Mouse (Mus musculus): ENCODE results near the gene Chst3.
"Not testable (repeated sequence)": the region's sequence is repeated elsewhere in the genome, so short reads cannot be mapped to it uniquely, and the experiment has no call there.

Gene Chst3

DNA sequence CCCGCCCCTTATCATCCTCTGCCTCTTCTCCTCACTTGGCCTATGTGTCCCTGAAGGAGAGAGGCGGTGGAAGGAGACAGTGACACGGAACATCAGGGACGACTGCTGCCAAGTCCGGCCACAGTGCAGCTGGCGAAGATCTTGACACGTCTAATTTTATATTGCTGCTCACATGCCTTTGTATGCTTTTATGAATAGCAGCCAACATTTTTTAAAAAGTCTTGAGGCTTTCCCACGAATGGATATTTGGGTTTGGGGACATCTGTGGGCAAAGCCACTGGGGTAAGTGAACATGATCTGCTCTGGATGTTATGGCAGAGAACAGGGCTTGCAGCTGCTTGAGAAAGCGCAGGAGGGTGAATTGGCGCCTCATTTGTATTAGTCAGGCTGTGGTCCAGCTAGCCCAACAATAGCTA, 21.6 kb downstream of the Chst3 start:
- DNase-seq (ENCODE audit: low spot score in 2 of 2): no peak

DNA sequence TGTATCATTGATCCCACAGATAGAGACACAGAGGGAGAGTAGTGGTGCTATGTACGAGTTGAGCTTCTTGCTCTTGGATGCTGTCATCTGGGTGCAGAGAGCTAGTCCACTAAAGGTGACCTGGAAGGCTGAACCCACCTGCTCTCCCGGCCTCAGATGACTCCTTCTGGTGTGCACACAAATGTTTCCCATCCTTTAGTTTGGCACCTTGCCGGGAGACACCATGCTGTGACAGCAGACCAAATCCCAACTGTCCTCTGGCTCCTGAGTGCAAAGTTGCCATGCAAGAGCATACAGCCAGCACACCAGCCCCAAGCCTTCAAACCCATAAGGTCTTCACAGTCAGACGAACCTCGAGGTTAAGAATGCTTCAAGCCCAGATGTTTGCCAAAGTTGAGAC, 22.1 kb downstream of the Chst3 start:
- DNase-seq (ENCODE audit: low spot score in 2 of 2): no peak

DNA sequence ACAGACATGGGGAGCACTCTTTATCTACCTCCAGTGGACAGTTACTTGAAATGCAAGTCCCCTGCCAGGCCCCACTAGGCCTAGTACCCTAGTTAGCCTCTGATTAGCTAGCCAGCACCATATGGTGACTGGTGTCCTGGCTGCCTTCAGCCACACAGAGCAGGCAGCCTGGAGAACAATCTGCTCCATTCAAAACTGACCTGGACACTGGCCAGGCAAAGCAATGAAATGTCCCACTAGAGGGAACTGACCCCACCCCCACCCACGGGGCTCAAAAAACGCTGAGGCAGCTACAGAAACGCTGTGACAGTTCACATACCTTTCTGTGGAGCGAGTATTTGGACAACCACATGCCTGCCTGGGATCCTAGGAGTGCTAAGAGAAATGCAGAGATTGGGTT, 24.0 kb downstream of the Chst3 start:
- no peak for DNase-seq (ENCODE audit: low spot score in 2 of 2)

DNA sequence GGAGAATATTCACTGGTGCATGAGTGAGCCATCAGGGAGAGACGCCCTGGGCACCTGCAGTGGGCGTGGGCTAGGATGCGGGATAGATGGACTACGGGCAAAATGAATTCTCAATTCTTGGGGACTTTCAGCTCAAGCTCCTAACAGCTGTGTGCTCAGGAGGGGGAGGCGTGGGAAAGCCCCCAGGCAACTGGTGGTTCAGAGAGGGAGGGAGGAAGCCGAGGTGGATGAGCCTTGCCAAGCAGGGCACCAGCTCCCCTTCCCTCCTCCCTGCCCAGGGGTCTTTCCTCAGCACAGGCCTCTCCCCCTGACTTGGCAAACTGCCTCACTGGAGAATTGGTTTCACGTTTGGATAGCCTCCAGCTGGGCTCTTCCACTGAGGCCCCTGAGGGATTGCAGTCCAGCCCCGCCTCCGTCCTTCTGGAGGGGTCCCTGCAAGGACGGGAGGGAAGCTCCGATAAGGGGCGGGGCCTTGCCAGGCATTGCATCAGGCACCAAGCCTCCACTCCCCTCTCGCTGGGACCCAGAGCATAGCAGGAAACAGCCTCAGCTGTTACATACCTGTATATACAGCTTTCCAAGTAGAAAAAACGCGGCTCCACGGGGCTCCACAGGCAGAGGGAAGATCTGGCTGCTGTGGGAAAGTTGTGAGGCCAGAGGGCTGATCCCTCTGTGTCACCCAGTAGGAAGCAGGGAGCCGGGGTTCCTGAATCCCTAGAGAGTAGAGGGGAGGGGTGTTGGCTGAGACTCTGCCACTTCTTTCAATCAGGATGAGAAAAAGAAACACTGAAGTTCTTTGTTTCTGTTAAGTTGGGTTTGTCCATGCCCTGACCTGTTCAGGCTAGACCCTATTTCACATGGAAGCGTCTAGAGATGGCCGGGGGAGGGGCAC, 25.3 kb downstream of the Chst3 start:
- DNase-seq (ENCODE audit: low spot score in 2 of 2): peak in 1 of 2 experiments; percentile 35

DNA sequence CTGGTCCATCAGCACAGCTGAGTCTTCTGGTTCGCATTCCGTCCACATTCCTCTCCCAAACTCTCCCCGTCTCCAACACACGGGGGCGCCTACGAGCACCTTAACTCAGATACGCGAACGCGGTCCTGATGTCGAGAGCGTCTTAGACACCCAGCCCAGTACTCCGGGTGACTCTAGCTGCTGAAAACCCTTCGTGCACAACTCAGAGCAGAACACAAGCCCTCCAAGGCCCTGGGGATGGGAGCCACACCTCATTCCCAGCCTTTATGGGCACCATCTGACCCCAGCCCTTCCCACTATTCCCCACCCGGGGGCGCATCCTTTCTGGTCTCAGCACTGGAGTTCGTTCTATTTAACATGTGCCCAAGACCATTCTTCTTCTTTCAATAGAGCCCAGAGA, 27.3 kb downstream of the Chst3 start:
- peak; percentile 32 to 70 for DNase-seq (ENCODE audit: low spot score in 2 of 2)

DNA sequence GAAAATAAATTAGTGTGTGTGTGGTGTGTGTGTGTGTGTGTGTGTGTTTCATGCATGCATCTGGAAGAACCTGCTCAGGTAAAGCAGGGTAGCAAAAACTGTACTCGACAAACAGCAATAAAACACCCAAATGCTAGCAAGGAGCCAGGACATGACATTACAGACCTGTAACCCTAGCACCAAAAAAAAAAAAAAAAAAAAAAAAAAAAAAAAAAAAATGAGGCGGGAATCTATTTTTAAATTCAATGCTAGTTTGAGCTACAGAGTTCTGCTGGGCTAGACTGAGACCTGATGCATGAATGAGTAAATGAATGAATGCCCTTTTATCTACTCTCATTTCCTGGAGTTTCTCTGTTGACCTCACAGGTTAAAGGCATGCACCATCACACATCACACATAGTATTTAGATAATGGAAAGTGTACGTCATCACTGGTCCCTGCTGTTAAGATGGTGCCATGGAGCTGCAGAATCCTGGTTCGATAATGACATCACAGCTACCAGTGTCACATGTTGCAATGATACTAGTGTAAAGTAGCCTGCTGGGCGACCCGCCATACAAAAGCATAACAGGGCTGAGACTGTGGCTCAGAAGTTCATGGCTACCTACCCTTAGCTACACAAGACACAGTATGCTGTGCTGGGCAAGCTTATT, 29.4 kb downstream of the Chst3 start:
- no peak for DNase-seq (ENCODE audit: low spot score in 2 of 2)

DNA sequence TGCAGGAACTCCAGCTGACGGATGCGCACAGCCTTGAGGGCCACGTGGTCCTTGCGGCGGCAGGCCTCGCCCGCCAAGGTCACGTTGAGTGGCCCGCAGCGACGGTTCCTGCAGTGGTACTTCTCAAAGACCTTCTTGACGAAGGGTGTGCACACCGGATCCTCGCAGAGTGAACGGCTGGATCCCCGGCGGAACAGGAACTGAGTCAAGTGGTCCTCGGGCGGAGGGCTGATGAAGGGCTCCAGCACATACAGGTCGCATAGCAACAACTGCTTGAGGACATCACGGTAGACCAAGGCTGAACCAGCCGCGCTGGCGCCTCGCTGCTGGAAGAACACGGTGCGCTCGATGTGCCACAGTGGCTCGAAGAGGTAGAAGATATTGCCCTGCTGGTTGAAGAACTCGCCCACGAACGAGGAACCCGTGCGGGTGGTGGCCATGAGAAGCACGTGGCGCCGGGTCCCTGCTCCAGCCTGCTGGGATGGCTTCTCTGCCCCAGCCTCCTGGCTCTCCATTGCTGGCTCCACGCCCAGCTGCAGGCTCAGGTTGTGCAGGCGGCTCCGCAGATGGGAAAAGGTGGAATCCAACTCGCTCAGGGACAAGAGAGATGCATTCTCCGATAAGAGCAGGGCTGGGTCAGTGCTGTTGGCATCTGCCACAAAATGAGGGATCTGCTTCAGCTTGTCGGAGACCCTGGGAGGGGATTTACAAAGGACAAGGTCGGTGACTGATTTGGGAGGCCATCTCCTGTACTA, 32.7 kb downstream of the Chst3 start:
- DNase-seq (ENCODE audit: low spot score in 2 of 2): no peak

DNA sequence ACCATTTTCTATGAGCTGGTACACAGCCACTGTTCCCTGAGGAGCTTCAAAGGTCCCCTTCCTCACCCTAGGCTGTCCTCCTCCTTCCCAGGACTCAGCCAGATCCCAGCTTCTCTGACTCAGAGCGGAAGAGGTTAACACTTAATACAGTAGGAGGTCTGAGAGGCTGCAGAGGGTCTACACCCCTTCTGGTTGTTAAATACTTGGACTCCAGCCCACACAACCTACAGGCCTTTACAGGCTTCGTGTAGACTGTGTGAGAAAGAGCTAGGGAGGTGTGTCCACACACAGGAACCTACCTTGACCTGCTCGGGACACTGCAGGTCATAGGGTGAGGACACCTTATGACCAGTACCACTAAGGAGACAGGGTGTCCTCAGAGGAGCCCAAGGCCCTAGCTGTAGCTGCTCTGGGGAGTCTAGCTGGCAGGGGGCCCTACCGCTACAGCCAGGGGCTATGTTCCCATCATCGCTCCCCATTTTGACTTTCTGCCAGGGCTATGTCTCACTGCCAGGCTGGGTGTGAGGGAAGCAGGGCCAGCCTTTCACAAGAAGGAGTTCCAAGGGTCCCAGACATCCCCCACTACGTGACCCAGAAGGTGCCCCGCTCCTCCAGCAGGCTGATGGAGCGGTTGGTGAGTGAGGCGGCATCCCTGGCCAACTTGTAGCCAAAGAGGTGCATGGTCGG, 33.9 kb downstream of the Chst3 start:
- DNase-seq (ENCODE audit: low spot score in 2 of 2): no peak

DNA sequence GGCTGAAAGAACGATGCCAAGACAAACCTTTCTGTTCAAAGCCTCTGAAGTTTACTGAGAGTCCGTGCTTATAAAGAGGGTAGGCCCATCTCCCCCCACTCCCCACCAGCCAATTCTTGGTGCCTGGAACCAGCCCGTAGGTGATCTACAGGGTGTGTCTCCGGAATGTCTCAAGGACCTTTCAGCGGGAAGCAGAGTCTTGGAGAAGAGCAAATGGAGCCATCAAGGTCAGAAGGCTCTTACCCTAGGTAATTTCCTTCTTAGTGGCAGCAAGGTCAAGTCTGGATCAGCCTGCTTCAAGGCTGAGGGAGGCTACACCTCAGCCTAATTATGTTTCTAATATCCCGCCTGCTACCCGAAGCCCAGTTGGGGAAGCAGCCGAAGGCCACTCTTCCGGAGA, 43.8 kb downstream of the Chst3 start:
- not testable (repeated sequence) for DNase-seq (ENCODE audit: low spot score in 2 of 2)

DNA sequence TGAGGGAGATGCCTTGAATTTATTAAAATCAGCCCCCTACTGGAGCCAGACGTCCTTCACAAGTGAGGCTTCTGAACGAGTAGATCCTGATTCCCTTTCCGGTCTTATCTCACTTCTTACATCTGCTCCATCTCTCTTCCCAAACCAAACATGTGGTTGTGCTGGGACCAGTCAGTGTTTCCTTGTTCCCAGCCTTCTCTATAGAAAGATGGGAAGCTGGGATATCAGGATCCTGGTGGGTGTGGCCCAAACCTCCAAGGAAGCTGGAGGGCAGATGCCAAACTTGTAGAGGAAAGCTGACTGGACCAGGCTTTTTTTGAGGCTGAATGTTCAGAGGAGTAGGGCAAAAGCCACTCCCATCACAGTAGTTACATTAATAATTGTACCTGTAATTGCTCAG, 44.6 kb downstream of the Chst3 start:
- no peak for DNase-seq (ENCODE audit: low spot score in 2 of 2)

DNA sequence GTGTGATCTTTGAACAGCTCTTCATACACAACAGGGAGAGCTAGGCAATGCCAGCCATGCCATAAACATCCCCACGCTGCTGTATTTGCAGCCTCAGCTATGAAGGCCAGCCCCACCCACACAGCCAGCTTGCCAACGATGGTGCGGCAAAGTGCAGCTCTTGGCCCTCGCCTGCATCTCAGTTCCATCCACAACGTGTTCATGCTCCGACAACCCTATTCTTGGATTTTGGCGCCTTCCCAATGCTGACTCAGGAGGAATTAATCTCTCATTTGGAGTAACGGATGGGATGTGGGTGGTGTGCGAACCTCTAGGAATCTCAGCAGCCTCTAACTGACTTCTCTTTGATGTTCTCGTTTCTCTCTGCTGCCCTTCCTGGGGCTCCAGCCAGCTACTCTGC, 46.0 kb downstream of the Chst3 start:
- no peak for DNase-seq (ENCODE audit: low spot score in 2 of 2)

DNA sequence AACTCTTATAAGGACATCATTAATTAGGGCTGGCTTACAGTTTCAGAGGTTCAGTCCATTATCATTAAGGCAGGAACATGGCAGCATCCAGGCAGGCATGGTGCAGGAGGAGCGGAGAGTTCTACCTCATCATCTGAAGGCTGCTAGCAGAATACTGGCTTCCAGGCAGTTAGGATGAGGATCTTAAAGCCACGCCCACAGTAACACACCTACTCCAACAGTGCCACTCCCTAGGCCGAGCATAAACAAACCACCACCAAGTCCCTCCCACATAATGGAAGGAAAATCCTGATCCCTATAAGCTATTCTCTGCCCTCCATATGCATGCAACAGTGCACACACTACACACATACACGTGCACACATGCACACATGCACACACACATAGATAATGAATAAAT, 46.8 kb downstream of the Chst3 start:
- DNase-seq (ENCODE audit: low spot score in 2 of 2): no peak

DNA sequence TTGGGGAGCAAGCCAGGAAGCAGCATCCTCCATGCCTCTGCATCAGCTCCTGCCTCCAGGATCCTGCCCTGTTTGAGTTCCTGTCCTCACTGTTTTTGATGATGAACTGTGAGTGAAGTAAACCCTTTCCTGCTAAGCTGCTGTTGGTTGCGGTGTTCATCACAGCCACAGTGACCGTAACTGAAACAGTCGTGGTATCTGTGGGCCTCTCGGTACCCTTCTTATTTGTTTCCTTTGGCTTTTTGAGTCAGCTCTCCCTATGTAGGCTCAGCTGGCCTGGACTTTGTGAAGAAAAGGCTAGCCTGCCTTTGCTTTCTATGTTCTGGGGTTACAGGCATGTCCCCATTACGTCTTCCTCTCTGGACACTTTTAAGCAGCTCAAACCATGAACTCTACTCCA, 47.7 kb downstream of the Chst3 start:
- DNase-seq (ENCODE audit: low spot score in 2 of 2): no peak

DNA sequence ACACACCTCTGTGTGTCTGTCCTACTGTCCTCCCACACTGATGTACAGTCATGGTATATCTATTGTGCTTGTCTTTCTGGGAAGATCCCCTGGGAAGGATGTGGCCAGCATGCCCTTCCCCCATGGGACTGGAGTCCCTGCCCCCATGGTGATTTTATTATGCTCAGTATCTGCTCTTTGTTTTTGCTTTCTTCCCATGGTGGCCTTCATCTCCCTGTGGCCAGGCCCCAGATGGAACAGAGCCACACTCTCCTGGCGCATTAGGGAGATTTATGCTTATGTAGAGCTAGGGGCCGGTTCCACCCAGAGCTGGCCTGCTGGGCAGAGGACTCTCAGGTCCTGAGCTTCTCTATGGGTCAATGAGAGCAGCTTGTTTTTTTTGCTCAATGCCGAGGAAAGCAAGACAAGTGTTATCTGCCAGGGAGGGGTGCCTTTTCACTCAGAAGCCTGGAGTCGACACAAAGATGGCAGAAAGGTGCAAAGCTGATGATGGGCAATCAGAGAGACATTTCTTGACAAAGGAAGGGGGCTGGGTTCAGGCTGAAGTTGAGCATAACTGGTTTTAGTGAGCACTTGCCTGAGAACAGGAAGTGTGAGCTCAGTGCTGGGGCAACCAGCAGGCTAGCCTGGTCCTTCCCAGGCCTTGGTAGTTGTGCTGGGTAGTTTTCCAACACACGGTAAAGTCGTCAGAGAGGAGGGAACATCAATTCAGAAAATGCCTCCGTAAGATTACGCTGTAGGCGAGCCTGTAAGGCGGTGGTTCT, 48.6 kb downstream of the Chst3 start:
- no peak for DNase-seq (ENCODE audit: low spot score in 2 of 2)

DNA sequence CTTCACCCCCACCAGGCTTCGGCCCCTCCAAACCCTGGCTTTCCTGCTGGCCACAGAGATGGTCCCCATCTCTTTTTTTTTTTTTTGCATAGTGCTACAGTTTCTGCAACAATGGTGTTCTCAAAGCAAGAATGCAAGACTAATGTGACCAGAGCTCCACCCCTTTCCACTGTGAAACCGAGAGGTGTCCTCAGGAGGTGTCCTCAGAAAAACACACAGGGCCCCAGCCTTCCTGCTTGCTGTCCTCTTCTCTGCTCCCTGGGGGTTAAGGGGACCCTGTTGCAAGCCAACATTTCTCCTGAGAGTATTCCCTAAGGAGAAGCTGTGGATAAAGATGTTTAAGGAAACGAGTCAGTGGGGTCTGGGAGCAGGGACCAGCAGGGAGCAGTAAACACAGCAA, 50.1 kb downstream of the Chst3 start:
- DNase-seq (ENCODE audit: low spot score in 2 of 2): peak in 1 of 2 experiments; percentile 54

DNA sequence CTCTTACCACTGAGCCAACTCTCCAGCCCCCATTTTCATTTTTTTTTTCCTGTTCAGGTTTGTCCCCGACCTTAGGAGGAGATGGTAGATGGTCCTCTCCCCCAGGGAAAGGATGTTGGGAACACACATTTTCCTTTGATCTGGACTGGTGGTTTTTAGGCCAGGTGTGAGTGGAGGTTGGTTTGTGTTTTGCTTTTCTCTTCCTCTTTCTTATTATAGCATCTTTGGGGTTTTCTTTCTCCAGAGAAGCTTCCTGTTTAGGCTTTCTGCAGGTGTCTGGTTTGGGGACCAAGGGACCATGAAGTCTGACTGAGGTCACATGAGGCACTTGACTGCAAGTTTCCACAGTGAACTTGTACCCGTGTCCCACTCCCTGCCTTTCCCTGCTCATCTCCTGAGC, 50.8 kb downstream of the Chst3 start:
- peak in 1 of 2 experiments; percentile 51 for DNase-seq (ENCODE audit: low spot score in 2 of 2)

DNA sequence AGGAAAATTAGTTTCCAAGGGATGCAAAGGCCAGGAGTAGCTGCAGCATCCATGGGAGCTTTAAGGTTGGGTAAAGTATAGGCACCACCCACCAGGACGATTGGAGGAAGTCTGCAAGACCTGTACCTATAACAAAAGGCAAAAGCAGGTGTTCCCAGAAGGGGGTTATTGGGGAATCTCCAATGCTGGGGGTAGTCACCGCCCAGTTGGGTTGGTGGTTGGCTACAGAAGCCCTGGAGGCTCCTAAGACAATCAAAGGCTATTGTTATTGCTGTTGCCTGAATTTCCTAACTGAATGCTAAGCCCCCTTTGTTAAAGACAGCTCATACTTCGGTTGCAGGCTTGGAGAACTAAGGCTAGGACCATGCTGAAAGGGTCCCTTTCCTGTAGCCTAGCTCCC, 53.0 kb downstream of the Chst3 start:
- no peak for DNase-seq (ENCODE audit: low spot score in 2 of 2)

DNA sequence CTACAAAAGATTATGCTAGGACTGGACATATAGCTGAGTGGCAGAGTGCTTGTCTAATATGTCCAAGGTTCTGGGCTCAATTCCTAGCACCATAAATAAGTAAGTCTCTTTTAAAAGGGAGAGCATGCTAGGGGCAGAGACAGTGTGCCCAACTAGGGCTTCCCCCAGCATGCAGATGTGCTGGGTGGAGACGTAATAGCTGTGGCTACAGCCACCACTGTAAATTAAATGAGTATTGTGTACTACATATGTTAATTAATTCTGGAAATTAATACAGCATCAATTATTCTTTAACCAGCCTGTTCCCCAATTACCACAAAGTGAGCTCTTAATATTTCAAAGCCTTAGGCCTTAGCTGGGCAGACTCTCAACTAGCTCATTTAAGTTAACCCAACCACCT, 54.2 kb downstream of the Chst3 start:
- no peak for DNase-seq (ENCODE audit: low spot score in 2 of 2)

DNA sequence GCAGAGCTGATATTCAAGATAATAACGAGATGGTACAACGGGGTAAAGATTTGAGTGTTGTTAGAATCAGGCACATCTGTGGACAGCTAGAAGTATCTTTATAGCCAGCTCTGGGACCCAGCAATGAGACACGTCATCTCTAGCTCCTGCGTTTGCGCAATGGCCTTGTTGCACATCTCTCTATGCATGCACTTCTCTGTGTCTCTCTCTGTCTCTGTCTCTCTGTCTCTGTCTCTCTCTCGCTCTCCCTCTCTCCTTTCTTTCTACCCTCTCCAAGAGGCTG, 56.1 kb downstream of the Chst3 start:
- no peak for DNase-seq (ENCODE audit: low spot score in 2 of 2)

DNA sequence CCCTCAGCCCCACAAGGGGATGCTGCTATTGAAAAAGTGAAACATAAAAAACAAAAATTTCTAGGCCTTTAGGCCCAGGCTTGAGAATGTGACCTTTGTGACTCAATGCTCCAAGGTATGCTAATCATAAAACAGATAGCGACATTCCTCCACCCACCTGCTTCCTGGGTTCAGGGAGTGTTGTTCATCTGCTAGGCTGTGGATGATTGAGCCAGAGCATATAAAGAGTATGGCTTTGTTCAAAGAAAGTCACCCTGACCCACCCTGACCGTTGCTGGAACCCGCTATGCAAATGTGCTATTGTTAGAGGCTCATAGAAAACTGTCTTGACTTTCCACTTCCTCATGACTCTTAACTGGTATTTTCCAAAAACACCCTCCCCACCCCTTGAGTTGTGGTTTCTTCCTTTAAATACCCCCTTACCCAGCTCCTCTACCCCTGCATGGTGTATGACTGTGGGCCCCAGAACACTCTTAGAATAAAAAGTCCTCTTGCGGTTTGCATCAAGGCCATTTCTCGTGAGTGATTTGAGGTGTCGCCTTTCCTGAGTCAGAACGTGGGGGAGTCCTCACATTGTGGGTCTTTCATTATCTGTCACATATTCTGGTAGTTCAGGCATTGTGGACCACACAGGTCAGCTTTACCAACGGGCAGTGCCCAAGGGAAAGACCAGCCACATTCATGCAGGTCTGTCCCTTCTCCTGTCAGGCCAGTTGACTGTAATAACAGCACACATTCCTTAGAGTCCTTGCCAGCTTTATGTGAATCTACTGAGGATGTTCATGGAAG, 56.7 kb downstream of the Chst3 start:
- not testable (repeated sequence) for DNase-seq (ENCODE audit: low spot score in 2 of 2)

DNA sequence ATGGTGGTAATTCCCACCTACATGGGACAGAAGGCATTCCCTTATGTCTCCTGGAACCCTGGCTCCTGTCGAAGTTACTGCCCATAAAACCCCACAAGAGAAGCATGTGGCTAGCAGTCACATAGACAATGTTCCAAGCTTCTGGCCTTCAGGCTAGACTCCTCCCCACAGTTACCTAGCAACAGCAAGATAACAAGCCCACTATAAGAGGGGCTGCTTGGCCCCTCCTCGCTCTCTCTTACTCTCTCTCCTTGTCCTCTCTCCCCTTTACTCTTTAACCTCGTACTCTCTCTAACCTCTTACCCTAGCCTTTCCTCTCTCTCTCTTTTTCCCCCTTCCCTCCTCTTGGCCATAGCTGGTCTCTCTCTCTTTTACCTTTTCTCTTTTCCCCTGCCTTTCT, 57.7 kb downstream of the Chst3 start:
- not testable (repeated sequence) for DNase-seq (ENCODE audit: low spot score in 2 of 2)

Measured in spleen, postnatal 10 days (tissue).